Mouse (Mus musculus): ENCODE measurements around the gene Pigu. TPM values are rescaled to one million over a fixed set of nuclear protein-coding genes. Genes with fewer than 3 reads are reported as not detected.

Gene Pigu
- 41.0 and 47.0 TPM in 2 replicates for polyA plus RNA-seq (2016; fragmentation: Nextera tagmentation; extraction: Ambion mirVana)

DNA sequence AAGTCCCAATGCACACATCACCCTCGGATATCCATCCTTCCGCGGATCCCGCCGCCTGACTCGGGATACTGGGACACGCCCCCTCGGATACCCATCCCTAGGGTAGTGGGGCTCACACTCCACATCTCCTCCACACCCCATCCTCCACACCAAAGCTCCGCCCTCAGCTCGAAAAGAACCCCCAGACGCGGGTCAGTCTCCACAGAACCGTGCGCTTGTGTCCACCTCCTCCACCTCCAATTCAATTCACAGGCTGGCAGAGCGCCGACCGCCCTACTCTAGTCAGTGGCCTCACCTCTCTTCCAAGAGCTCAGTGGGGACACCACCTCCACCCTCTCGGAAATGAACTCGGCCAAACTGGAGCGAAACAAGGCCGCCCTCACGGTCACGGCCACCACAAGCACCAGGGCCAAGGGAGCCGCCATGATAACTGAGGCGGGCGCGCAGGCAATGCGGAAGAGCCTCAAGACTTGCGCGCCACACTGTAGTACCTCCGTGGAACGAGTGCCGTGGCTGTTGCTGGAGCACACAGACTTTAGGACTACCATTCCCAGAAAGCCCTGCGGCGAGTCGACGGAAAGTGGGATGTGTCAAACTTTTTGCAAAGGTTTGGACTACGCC lies at the start of gene Pigu:
Gene Pigu (minus strand): TSS at position 460 of the 621 bp plus-strand sequence.
- H3K27me3 ChIP-seq, result no peaks in the 10 kb centered on the region
- H3K4me1 ChIP-seq (replicated peaks), result peaks cover 12% of the 10 kb centered on the region
- no peaks in the 10 kb centered on the region for H3K9me3 ChIP-seq
- H3K4me3 ChIP-seq (replicated peaks), result peak within 1 kb of the TSS; percentile 71
- peak within 1 kb of the TSS; percentile 75 for H3K9ac ChIP-seq (replicated peaks)
- peak within 1 kb of the TSS; percentile 75 for H3K27ac ChIP-seq
- peak within 1 kb of the TSS; percentile 80 for H3K4me2 ChIP-seq
- WGBS, result under 1% methylated on average over 38 of the region's 38 CpGs
- ATAC-seq (ENCODE audit: insufficient number of reproducible peaks, insufficient read depth, low FRiP score, low TSS enrichment, low read depth), result peak; percentile 97
- H3K36me3 ChIP-seq, result no peaks in the 10 kb centered on the region

DNA sequence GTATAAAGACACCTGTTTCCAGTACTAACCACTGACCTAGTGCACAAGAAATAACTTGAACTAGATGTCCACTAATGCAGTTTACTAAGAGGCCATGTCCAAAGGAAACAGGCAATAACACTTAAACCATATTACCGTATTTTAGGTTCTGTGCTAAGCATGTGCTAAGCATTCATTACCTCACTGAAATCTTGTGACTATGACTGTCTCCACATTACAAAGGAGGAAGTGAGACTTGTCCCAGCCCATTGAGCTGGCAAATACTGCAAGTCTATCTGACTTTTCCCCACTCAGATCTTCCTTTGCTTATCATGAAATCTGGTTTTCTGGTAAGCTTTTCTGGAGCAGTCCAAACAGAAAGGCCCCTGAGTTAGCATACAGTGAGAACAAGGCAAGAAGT lies 47.4 kb upstream of the Pigu start:
- H3K4me2 ChIP-seq, result no peak overlapping the region
- whole genome bisulfite sequencing, result 92% methylated on average over 1 of the region's 1 CpGs

DNA sequence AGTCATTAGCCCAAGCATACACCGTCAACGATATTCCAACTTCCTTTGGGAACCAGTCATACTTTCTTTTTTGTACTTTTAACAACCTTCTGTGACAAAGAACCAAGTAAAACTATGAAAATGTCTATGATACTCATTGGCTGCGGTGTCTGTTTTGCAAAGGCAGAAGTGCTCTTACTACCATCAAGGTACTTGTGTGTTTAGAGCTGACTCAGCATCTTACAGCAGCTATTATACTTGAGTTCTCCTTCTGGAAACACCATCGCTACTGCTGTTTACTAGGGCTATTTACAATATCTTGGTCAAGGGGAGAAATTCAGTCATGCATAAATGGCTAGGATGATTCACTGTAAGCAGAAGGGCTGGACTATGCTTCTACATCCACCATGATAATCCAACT lies 44.7 kb upstream of the Pigu start:
- no peak overlapping the region for H3K4me2 ChIP-seq
- no peak overlapping the region for H3K9ac ChIP-seq (replicated peaks)
- H3K4me1 ChIP-seq (replicated peaks), result no peaks in the 10 kb centered on the region
- H3K27ac ChIP-seq, result no peak overlapping the region
- WGBS, result 96% methylated on average over 4 of the region's 4 CpGs
- H3K27me3 ChIP-seq, result no peaks in the 10 kb centered on the region
- H3K9me3 ChIP-seq, result no peaks in the 10 kb centered on the region
- peaks cover 68% of the 10 kb centered on the region for H3K36me3 ChIP-seq
- no peak for ATAC-seq (ENCODE audit: insufficient number of reproducible peaks, insufficient read depth, low FRiP score, low TSS enrichment, low read depth)
- H3K4me3 ChIP-seq (replicated peaks), result no peak overlapping the region

More for the DNA sequence above, 47.4 kb upstream of the Pigu start:
- Histone ChIP-seq H3K9me3 (no peaks in the 10 kb centered on the region), H3K27ac (no peak overlapping the region), H3K4me3 (replicated peaks) (no peak overlapping the region), H3K4me1 (replicated peaks) (no peaks in the 10 kb centered on the region), H3K9ac (replicated peaks) (no peak overlapping the region), H3K27me3 (no peaks in the 10 kb centered on the region), H3K36me3 (peaks cover 75% of the 10 kb centered on the region)
- ATAC-seq (ENCODE audit: insufficient number of reproducible peaks, insufficient read depth, low FRiP score, low TSS enrichment, low read depth), result no peak

DNA sequence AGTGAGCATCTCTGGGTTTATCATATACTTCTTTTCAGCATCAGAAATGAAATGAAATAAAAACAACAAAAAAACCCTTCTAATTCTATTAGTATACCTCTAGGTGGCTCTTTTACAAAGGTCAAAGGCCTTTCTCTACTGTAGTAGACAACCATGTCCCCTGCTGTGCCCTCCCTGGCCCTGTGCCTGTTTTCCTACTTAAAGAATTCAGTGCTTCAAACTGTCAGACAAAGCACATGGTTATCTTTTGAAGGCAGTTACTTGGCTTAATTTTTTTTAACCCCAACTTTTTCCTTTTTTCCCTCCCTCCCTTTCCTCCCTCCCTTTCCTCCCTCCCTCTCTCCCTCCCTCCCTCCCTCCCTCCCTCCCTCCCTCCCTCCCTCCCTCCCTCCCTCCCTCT lies 43.0 kb upstream of the Pigu start:
- no peaks in the 10 kb centered on the region for H3K9me3 ChIP-seq
- H3K4me1 ChIP-seq (replicated peaks), result no peaks in the 10 kb centered on the region
- peaks cover 64% of the 10 kb centered on the region for H3K36me3 ChIP-seq
- H3K4me2 ChIP-seq, result no peak overlapping the region
- H3K27ac ChIP-seq, result no peak overlapping the region
- no peaks in the 10 kb centered on the region for H3K27me3 ChIP-seq
- ATAC-seq (ENCODE audit: insufficient number of reproducible peaks, insufficient read depth, low FRiP score, low TSS enrichment, low read depth), result no peak
- no peak overlapping the region for H3K4me3 ChIP-seq (replicated peaks)
- H3K9ac ChIP-seq (replicated peaks), result no peak overlapping the region

DNA sequence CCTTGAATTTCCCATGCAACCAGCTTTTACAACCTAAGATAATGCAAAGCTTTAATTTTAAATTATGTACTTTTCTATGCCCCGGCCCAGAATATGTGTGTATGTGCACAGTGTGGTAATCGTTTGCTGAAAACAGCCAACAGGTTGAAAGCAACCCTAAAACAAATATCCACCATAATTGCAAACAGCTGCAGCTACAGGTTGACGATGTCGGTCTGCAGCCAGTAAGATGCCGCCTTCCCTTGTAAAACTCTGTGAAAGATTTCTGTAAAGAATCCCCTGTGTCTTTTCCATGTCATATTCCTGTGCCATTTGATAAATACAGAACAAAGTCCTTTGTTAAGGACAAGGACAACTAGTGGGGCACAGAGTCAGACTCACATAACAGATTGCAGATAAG lies 37.4 kb upstream of the Pigu start:
- ATAC-seq (ENCODE audit: insufficient number of reproducible peaks, insufficient read depth, low FRiP score, low TSS enrichment, low read depth), result no peak
- whole genome bisulfite sequencing, result 24% methylated on average over 5 of the region's 5 CpGs
- Histone ChIP-seq H3K27me3 (no peaks in the 10 kb centered on the region), H3K27ac (no peak overlapping the region), H3K4me3 (replicated peaks) (no peak overlapping the region), H3K9me3 (no peaks in the 10 kb centered on the region), H3K4me1 (replicated peaks) (0 out of 2 replicates have a peak, but pooled peaks cover 6% of the 10 kb centered on the region), H3K36me3 (peaks cover 52% of the 10 kb centered on the region), H3K9ac (replicated peaks) (no peak overlapping the region), H3K4me2 (no peak overlapping the region)

DNA sequence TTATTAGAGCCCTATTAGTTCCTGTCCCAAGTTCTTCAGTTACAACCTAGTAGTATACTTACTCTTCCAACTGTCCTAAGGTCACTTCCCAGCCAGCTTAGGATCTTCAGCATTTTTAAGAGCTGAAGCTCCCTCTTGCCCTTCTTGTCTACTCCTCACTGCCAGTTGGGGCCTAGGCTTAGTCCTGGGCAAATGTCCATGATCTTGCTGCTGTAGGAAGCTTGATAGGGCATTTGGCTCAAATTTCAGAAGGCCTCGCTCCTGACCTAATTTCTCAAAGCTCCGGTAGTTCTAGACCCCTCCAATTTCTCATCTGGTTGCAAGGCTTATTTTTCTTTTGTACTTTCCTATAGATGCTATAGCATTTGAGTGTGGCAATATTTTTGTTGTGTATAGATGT lies 31.3 kb upstream of the Pigu start:
- Histone ChIP-seq H3K9me3 (no peaks in the 10 kb centered on the region), H3K4me1 (replicated peaks) (peaks cover 17% of the 10 kb centered on the region), H3K27me3 (peaks cover 19% of the 10 kb centered on the region), H3K9ac (replicated peaks) (no peak overlapping the region), H3K36me3 (peaks cover 63% of the 10 kb centered on the region), H3K4me2 (no peak overlapping the region), H3K27ac (no peak overlapping the region), H3K4me3 (replicated peaks) (no peak overlapping the region)
- no peak for ATAC-seq (ENCODE audit: insufficient number of reproducible peaks, insufficient read depth, low FRiP score, low TSS enrichment, low read depth)
- 85% methylated on average over 2 of the region's 2 CpGs for WGBS

DNA sequence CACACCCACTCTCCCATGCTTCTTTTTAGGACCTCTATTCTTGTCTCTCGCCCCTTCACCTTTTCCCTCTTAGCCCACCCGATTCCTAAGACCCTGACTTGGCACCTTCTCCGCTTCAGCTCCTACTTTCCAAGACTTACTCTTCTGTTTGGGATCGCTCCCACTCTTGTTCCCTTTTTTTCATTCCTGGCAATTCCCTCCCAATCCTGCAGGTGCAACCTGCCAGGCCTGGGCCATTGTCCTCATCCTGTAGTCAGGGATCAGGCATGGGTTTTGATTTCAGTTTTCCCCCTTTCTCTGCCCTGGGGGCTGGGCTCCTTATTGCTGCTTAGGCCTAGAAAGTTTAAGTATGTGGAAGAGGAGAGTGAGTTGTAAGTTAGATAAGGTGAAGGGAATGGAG lies 29.8 kb upstream of the Pigu start:
- no peak overlapping the region for H3K4me2 ChIP-seq
- H3K36me3 ChIP-seq, result peaks cover 58% of the 10 kb centered on the region
- H3K4me3 ChIP-seq (replicated peaks), result no peak overlapping the region
- H3K27ac ChIP-seq, result no peak overlapping the region
- peaks cover 31% of the 10 kb centered on the region for H3K4me1 ChIP-seq (replicated peaks)
- WGBS, result 52% methylated on average over 4 of the region's 4 CpGs
- no peak for ATAC-seq (ENCODE audit: insufficient number of reproducible peaks, insufficient read depth, low FRiP score, low TSS enrichment, low read depth)
- no peak overlapping the region for H3K9ac ChIP-seq (replicated peaks)
- no peaks in the 10 kb centered on the region for H3K9me3 ChIP-seq
- H3K27me3 ChIP-seq, result peaks cover 19% of the 10 kb centered on the region

DNA sequence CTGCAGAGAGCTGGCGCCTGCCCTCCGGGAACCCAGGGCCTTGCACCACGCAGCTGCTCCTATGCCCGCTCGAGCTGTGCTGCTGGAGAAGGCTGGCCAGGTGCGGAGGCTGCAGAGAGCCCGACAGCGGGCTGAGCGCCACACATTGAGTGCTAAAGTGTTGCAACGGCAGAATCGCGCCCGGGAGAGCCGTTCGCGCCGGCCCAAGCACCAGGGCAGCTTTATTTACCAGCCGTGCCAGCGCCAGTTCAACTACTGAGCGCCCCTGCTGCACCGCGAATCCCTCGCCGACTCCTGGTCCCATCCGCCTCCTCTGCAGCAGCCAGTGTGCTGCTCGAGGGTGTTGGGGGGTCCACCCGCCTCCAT lies 29.3 kb upstream of the Pigu start:
- H3K4me2 ChIP-seq, result peak overlapping the region; percentile 4; the same call in 1 of the 2 replicates
- 0 out of 2 replicates have a peak overlapping the region, but pooled peaks have one; percentile 7 for H3K27ac ChIP-seq
- WGBS, result 14% methylated on average over 27 of the region's 27 CpGs
- H3K4me1 ChIP-seq (replicated peaks), result peaks cover 31% of the 10 kb centered on the region
- H3K4me3 ChIP-seq (replicated peaks), result 0 out of 2 replicates have a peak overlapping the region, but pooled peaks have one; percentile 3
- peaks cover 19% of the 10 kb centered on the region for H3K27me3 ChIP-seq
- H3K9me3 ChIP-seq, result no peaks in the 10 kb centered on the region
- no peak overlapping the region for H3K9ac ChIP-seq (replicated peaks)
- H3K36me3 ChIP-seq, result peaks cover 58% of the 10 kb centered on the region
- ATAC-seq (ENCODE audit: insufficient number of reproducible peaks, insufficient read depth, low FRiP score, low TSS enrichment, low read depth), result no peak

DNA sequence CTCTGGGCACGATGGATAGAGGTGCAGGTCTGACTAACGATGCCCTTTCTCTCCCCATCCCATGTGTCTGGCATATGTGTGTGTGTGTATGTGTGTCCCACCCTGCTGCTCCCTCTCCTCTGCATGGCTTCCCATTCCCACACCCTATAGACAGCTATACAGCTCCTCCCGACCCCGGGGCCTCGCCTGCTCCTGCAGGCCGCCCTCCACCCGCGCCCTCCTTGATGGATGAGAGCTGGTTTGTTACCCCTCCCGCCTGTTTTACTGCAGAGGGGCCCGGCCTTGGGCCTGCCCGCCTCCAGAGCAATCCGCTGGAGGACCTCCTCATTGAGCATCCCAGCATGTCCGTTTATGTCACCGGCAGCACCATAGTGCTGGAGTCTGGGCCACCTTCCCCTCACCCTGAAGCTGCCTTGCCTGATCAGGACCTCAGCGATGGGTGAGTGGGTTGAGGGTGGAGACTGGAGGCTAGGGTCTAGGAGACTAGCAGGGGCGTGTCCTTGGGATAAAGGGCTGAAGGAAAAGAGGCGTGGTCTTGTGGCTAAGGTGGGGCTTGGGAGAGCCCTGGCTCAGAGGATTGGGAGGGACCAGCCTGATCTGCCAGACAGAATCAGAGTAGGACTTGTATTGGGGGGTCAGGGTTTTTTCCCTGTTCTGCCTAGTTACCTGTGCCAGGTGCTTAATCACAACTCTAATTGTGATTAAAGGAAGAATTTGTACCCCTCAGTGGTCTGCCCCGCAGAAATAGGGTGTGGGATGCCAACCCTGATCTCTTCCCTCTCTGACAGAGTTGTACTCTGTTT lies 28.7 kb upstream of the Pigu start:
- H3K9ac ChIP-seq (replicated peaks), result no peak overlapping the region
- H3K9me3 ChIP-seq, result no peaks in the 10 kb centered on the region
- H3K36me3 ChIP-seq, result peaks cover 52% of the 10 kb centered on the region
- no peak for ATAC-seq (ENCODE audit: insufficient number of reproducible peaks, insufficient read depth, low FRiP score, low TSS enrichment, low read depth)
- H3K4me1 ChIP-seq (replicated peaks), result peaks cover 32% of the 10 kb centered on the region
- peak overlapping the region; percentile 4; the same call in 1 of the 2 replicates for H3K4me2 ChIP-seq
- WGBS, result 57% methylated on average over 18 of the region's 18 CpGs
- H3K27me3 ChIP-seq, result peaks cover 22% of the 10 kb centered on the region
- no peak overlapping the region for H3K4me3 ChIP-seq (replicated peaks)
- no peak overlapping the region for H3K27ac ChIP-seq

DNA sequence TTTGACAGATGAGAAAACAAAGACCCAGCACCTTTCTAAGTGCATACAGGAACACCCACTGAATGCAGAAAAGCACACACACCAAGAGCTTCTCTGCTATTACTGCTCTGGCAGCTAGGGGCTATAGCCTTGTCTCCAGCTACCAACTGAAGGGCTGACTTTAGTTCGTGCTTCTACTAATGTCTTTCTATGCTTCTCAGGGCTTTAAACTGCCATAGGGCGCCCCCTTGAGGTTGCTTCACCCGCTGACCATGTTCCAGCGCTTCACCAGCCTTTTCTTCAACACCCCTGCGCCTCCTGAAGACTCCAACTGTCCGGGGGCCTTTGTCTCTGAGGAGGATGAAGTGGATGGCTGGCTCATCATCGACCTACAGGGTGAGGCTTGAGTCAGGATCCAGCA lies 27.9 kb upstream of the Pigu start:
- ATAC-seq (ENCODE audit: insufficient number of reproducible peaks, insufficient read depth, low FRiP score, low TSS enrichment, low read depth), result no peak
- Histone ChIP-seq H3K36me3 (peaks cover 46% of the 10 kb centered on the region), H3K9me3 (no peaks in the 10 kb centered on the region), H3K27ac (no peak overlapping the region), H3K4me3 (replicated peaks) (no peak overlapping the region), H3K4me1 (replicated peaks) (peaks cover 36% of the 10 kb centered on the region), H3K27me3 (peaks cover 30% of the 10 kb centered on the region), H3K9ac (replicated peaks) (no peak overlapping the region), H3K4me2 (no peak overlapping the region)
- 36% methylated on average over 7 of the region's 7 CpGs for WGBS

DNA sequence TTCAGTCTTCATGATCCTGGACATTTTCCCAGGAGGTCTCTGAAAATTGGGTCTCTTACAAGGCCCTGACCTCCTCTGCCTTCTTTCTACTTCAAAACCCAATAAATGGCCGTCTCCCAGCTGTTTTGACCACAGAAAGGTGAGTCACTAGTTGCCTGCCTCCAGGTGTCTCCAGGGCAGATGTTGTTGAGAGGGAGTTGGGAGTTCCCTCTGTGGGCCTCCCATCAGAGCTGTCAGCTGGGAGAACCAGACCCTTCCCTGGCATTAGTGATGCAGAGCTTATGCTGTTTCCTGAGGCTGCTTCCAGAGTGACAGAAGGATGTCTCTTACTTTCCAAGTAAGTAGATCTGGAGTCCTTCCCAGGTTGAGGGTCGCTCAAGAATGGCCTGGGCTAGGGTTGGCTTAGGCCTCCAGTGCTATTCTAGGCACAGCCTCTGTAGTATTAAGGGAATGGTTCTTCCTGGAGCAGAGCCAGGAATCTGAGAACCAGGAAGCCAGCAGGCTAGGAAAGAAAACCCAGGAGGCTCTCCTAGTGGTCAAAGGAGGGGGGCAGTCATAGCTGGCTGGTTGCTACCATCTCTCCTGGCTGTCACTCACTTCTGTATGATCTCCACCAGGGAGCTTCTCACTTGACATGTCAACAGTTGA lies 25.7 kb upstream of the Pigu start:
- Histone ChIP-seq H3K4me1 (replicated peaks) (peaks cover 36% of the 10 kb centered on the region), H3K9ac (replicated peaks) (no peak overlapping the region), H3K36me3 (peaks cover 25% of the 10 kb centered on the region), H3K27ac (no peak overlapping the region), H3K27me3 (peaks cover 39% of the 10 kb centered on the region), H3K4me2 (peak overlapping the region; percentile 85), H3K4me3 (replicated peaks) (peak overlapping the region; percentile 82), H3K9me3 (no peaks in the 10 kb centered on the region)
- no peak for ATAC-seq (ENCODE audit: insufficient number of reproducible peaks, insufficient read depth, low FRiP score, low TSS enrichment, low read depth)
- WGBS, result 73% methylated on average over 2 of the region's 2 CpGs

Measured in limb, embryonic 12.5 days (tissue).